Mouse (Mus musculus) layer of hippocampus, adult 2 months (tissue): ENCODE data around the gene Vgll4. TPM values are rescaled to one million over a fixed set of nuclear protein-coding genes. Genes with fewer than 3 reads are reported as not detected.
A peak's percentile ranks its signal among the peaks of the same experiment; 100 is the strongest.

Experiments used
- DNase-seq, 2 experiments: peaks; one replicate each; pipeline ENCODE4 v3.0.0; 2022; ENCODE audit warnings: low spot score in 2 of 2
- H3K27ac ChIP-seq: fragments of 200-600 bp; 2 replicates; pipeline ENCODE4 v1.8.1; 2022
- H3K4me3 ChIP-seq: fragments of 200-600 bp; 2 replicates; pipeline ENCODE4 v1.8.1; 2022; ENCODE audit warnings: mild to moderate bottlenecking
- CTCF ChIP-seq: fragments of 200-600 bp; conservative IDR thresholded peaks from 2 replicates; pipeline ENCODE4 v1.8.1; 2022; ENCODE audit warnings: antibody characterized with exemption, mild to moderate bottlenecking, moderate library complexity
- total RNA-seq, 2 experiments: library from RNA; stranded (reverse); gene quantifications; 2 replicates each; pipeline ENCODE4 v1.2.3; 2021

Vgll4 gene
- total RNA-seq, 2 experiments from 2014 or later = 44.2 to 44.8 TPM

GRCm38 (mm10) chr6:114860677-114861568 lies 108.9 kb downstream of the Vgll4 start:
- no peak for TF ChIP-seq CTCF
- Histone ChIP-seq H3K4me3 (no peak overlapping the region), H3K27ac (peak overlapping the region; percentile 83)
- DNase-seq = peak in 1 of 2 experiments; percentile 39

GRCm38 (mm10) chr6:114858722-114859053 lies 111.1 kb downstream of the Vgll4 start:
- peak overlapping the region; percentile 81 for H3K27ac ChIP-seq
- TF ChIP-seq CTCF = no peak
- no peak for DNase-seq
- H3K4me3 ChIP-seq = no peak overlapping the region

- H3K27ac ChIP-seq = peak overlapping the region; percentile 81
- no peak overlapping the region for H3K4me3 ChIP-seq
- DNase-seq = peak in 1 of 2 experiments; percentile 33
- TF ChIP-seq CTCF = no peak
Measured at GRCm38 (mm10) chr6:114857996-114858721, 111.6 kb downstream of the Vgll4 start.

- no peak for DNase-seq
- no peak for TF ChIP-seq CTCF
- Histone ChIP-seq H3K27ac (no peak overlapping the region), H3K4me3 (no peak overlapping the region)
Measured at GRCm38 (mm10) chr6:114856501-114856900, 113.3 kb downstream of the Vgll4 start.

GRCm38 (mm10) chr6:114855644-114856043 lies 114.2 kb downstream of the Vgll4 start:
- no peak for TF ChIP-seq CTCF
- DNase-seq = no peak
- Histone ChIP-seq H3K4me3 (no peak overlapping the region), H3K27ac (no peak overlapping the region)

- TF ChIP-seq CTCF = no peak
- Histone ChIP-seq H3K4me3 (no peak overlapping the region), H3K27ac (peak overlapping the region; percentile 32; the same call in 1 of the 2 replicates)
- no peak for DNase-seq
Measured at GRCm38 (mm10) chr6:114854368-114854767, 115.4 kb downstream of the Vgll4 start.

GRCm38 (mm10) chr6:114852739-114853138 lies 117.1 kb downstream of the Vgll4 start:
- no peak for TF ChIP-seq CTCF
- no peak overlapping the region for H3K27ac ChIP-seq
- no peak for DNase-seq
- no peak overlapping the region for H3K4me3 ChIP-seq

- DNase-seq = no peak
- TF ChIP-seq CTCF = no peak
- no peak overlapping the region for H3K4me3 ChIP-seq
- H3K27ac ChIP-seq = no peak overlapping the region
Measured at GRCm38 (mm10) chr6:114851688-114852087, 118.1 kb downstream of the Vgll4 start.

- no peak for DNase-seq
- H3K4me3 ChIP-seq = no peak overlapping the region
- no peak for TF ChIP-seq CTCF
- no peak overlapping the region for H3K27ac ChIP-seq
Measured at GRCm38 (mm10) chr6:114849787-114850186, 120.0 kb downstream of the Vgll4 start.

GRCm38 (mm10) chr6:114848761-114849160 lies 121.0 kb downstream of the Vgll4 start:
- no peak for DNase-seq
- Histone ChIP-seq H3K27ac (no peak overlapping the region), H3K4me3 (no peak overlapping the region)
- TF ChIP-seq CTCF = no peak

GRCm38 (mm10) chr6:114847582-114848174 lies 122.1 kb downstream of the Vgll4 start:
- Histone ChIP-seq H3K27ac (no peak overlapping the region), H3K4me3 (no peak overlapping the region)
- no peak for TF ChIP-seq CTCF
- no peak for DNase-seq

- DNase-seq = no peak
- Histone ChIP-seq H3K4me3 (no peak overlapping the region), H3K27ac (peak overlapping the region; percentile 55; the same call in 1 of the 2 replicates)
- no peak for TF ChIP-seq CTCF
Measured at GRCm38 (mm10) chr6:114846153-114846772, 123.5 kb downstream of the Vgll4 start.

GRCm38 (mm10) chr6:114842863-114843262 lies 126.9 kb downstream of the Vgll4 start:
- no peak for DNase-seq
- no peak overlapping the region for H3K4me3 ChIP-seq
- TF ChIP-seq CTCF = peak; percentile 47; the same call in 1 of the 2 replicates
- H3K27ac ChIP-seq = no peak overlapping the region
